Mouse (Mus musculus) stomach, embryonic 15.5 days (tissue): ENCODE measurements around the gene Acvrl1. TPM values are rescaled to one million over a fixed set of nuclear protein-coding genes. Genes with fewer than 3 reads are reported as not detected.

ENCODE experiments used
- ATAC-seq: fragments of 200-750 bp; cut with Nextera tagmentation; 2 replicates; pipeline ENCODE4 v1.8.0; 2017; ENCODE audit warnings: low read depth, moderate number of reproducible peaks, moderate TSS enrichment; ENCODE audit not compliant: insufficient read depth, low FRiP score
- H3K27ac ChIP-seq: fragments of 300-500 bp; sonication (generic); 2 replicates; pipeline ENCODE4 v1.5.1; 2015; ENCODE audit warnings: mild to moderate bottlenecking, inconsistent platforms
- H3K27me3 ChIP-seq: fragments of 300-500 bp; sonication (generic); replicated peaks from 2 replicates; pipeline ENCODE4 v1.6.1; 2015; ENCODE audit warnings: inconsistent platforms
- H3K36me3 ChIP-seq: fragments of 300-500 bp; sonication (generic); 2 replicates; pipeline ENCODE4 v1.6.1; 2015; ENCODE audit warnings: inconsistent platforms
- H3K4me1 ChIP-seq: fragments of 300-500 bp; sonication (generic); 2 replicates; pipeline ENCODE4 v1.6.1; 2015; ENCODE audit warnings: inconsistent platforms
- H3K4me2 ChIP-seq: fragments of 300-500 bp; sonication (generic); 2 replicates; pipeline ENCODE4 v1.6.1; 2015; ENCODE audit warnings: mild to moderate bottlenecking, inconsistent platforms
- H3K4me3 ChIP-seq: fragments of 300-500 bp; sonication (generic); replicated peaks from 2 replicates; pipeline ENCODE4 v1.5.1; 2015; ENCODE audit warnings: inconsistent platforms
- H3K9ac ChIP-seq: fragments of 300-500 bp; sonication (generic); 2 replicates; pipeline ENCODE4 v1.6.1; 2015; ENCODE audit warnings: inconsistent platforms
- H3K9me3 ChIP-seq: fragments of 300-500 bp; sonication (generic); 2 replicates; pipeline ENCODE4 v1.6.1; 2016; ENCODE audit warnings: inconsistent platforms
- WGBS: fragments of 180-500 bp; shearing (Covaris S2); methylation state at CpG from one replicate; pipeline ENCODE4 v1.1.7; 2015; 5-methylcytosine and 5-hydroxymethylcytosine counted together
- polyA plus RNA-seq: library from polyadenylated mRNA; unstranded; fragments of >200 nt; fragmentation: Nextera tagmentation; extraction: Ambion mirVana; gene quantifications from 2 replicates; pipeline ENCODE4 v1.2.1, GENCODE M21; 2015

Gene Acvrl1
- polyA plus RNA-seq, result 27.0 and 28.4 TPM in 2 replicates

DNA sequence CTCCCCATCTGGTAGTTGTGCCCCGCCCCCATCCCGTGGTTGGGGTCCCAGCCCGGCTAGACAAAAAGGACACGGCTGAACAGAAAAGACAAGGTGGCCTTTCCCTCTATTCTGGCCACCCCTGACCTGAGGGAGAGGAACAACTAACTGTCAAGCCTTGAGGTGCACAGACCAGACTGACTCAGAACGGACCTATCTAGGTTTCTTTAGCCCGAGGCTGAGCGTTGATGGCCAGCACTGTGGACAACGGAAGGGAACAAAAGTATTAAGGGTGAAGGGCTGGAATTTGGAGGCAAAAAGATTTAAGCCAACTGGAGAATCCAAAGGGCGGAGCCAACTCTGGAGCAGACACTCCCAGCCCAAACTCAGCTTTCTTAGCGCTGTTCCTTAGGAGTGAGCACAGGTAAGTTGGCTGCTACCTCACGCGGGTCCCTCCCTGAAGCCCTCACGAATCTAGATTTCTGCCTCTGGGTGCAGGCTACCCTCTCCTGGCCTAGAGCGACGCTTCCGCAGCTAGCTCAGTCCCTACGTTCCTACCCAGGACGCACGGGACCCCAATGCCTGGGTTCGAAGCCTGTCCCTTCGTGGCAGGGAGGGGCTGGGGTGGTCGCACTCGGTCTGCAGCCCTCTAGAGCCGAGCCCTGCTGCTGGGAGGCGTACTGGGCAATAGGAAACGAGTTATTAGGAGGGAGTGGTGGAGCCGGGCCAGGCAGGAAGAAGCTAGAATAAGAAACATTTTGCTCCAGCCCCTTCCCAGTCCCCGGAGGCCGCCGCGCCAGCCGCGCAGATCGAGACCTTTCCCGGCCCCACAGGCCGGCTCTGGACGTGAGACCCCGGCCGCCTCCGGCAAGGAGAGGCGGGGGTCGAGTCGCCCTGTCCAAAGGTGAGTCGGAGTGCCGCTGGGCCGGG, at the start of gene Acvrl1:
Gene Acvrl1, plus strand, starts transcription at position 342 of the 909 bp plus-strand sequence.
- H3K9ac ChIP-seq, result peak within 1 kb of the TSS; percentile 65; the same call in 1 of the 2 replicates
- peaks cover 58% of the 10 kb centered on the region for H3K4me1 ChIP-seq
- H3K27ac ChIP-seq, result peak within 1 kb of the TSS; percentile 77
- H3K9me3 ChIP-seq, result no peaks in the 10 kb centered on the region
- 6% methylated on average over 46 of the region's 46 CpGs for WGBS
- peaks cover 3% of the 10 kb centered on the region; the same call in 1 of the 2 replicates for H3K27me3 ChIP-seq
- H3K4me2 ChIP-seq, result peak within 1 kb of the TSS; percentile 83
- no peaks in the 10 kb centered on the region for H3K36me3 ChIP-seq
- peak; percentile 19; the same call in 1 of the 2 replicates for ATAC-seq
- H3K4me3 ChIP-seq, result peak within 1 kb of the TSS; percentile 55

DNA sequence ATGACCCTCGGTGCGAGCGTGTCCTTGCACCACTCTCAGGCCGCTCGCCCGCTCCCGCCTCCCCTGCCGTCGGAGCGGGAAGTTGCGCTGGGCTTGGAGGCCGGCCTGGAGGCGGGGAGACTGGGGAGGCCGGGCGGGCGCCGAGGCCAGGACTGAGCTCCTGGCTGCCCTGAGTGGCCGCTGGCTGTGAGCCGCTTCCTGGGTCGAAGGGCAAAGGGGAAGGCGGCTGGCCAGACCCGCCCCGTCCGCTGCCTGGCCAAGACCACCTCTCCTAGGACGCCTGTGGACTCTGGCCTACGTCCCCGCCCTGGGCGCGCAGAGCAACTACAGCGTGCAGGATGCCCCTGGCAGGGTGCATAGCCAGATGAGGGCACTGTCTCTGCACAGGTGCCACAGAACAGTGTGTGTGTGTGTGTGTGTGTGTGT, 49.6 kb upstream of the Acvrl1 start:
- Histone ChIP-seq H3K4me1 (peaks cover 35% of the 10 kb centered on the region), H3K36me3 (no peaks in the 10 kb centered on the region), H3K9ac (peak overlapping the region; percentile 34), H3K4me3 (peak overlapping the region; percentile 79), H3K27me3 (no peaks in the 10 kb centered on the region), H3K9me3 (no peaks in the 10 kb centered on the region), H3K27ac (peak overlapping the region; percentile 83), H3K4me2 (peak overlapping the region; percentile 83)
- peak; percentile 78 for ATAC-seq
- 6% methylated on average over 29 of the region's 30 CpGs for WGBS

DNA sequence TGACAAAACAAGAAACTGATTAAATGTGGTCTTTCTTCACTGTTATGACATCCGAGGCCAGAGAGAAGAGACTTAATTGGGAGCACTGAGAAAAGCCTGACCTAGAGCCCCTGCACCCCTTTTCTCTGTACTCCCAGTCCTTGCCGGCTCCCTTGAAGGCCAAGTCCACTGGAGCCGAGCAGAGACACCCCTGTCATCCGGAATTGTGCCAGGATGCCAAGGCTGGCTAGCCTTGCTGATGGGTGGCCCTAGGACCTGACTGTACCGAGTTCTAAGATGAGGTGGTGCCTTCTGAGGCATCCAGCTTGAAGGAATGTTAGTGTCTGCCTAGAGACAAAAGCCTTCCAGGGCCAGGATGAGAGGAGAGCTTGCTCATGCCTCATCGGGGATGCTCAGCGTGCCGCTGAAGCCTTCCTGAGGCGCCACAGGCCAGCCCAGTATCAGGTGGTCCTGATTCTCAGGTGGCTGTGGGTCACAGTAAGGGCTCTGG, 48.2 kb upstream of the Acvrl1 start:
- H3K4me3 ChIP-seq, result no peak overlapping the region
- H3K27ac ChIP-seq, result no peak overlapping the region
- no peak overlapping the region for H3K9ac ChIP-seq
- no peaks in the 10 kb centered on the region for H3K27me3 ChIP-seq
- ATAC-seq, result no peak
- peaks cover 35% of the 10 kb centered on the region for H3K4me1 ChIP-seq
- 78% methylated on average over 9 of the region's 9 CpGs for WGBS
- no peaks in the 10 kb centered on the region for H3K36me3 ChIP-seq
- H3K4me2 ChIP-seq, result no peak overlapping the region
- H3K9me3 ChIP-seq, result no peaks in the 10 kb centered on the region

DNA sequence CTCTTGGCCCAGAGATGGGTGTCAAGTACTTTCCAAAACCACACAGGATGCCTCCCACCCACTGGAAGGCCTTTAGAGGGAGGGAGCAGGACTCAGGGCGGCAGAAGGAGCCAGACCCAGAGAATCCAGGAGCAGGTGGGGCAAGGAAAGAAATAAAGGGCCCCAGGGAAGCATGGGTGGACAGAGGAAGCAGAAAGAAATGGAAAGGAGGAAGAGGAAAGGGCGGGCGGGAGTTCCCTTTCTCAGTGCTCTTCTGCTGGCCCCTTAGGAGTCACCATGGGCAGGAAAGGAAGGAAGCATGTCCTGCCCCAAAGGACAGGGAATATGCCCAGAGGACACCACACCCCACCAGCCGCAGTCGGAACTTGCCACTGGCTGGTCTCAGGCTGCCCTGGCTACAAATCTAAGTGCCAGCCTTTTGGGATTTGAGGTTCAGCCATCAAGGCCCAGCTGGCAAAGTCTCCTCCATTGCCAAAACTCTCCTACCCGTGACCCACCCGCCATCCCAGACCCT, 47.2 kb upstream of the Acvrl1 start:
- Histone ChIP-seq H3K4me3 (no peak overlapping the region), H3K9ac (no peak overlapping the region), H3K36me3 (no peaks in the 10 kb centered on the region), H3K9me3 (no peaks in the 10 kb centered on the region), H3K4me1 (peaks cover 28% of the 10 kb centered on the region), H3K27ac (no peak overlapping the region), H3K4me2 (no peak overlapping the region), H3K27me3 (no peaks in the 10 kb centered on the region)
- WGBS, result 77% methylated on average over 7 of the region's 7 CpGs
- no peak for ATAC-seq

DNA sequence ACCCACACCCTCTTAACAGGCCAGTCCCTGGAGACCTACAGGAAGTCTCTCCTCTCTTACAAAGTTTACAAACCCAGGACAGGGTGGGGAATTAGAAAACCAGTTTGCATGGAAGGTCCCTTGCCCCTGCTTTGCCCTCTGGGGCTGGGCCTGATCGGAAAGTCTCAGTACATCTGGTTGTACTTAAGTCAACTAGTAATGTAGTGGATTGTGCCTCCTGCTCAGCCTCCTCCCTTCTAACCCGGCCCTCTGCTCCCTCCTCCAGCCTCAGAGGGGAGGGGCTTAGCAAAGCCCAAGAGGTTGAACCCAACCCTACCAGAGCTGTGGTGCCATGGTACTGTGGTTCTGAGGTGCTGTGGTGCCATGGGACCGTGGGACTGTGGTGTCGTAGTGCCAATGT, 46.1 kb upstream of the Acvrl1 start:
- Histone ChIP-seq H3K4me1 (peaks cover 18% of the 10 kb centered on the region), H3K27me3 (no peaks in the 10 kb centered on the region), H3K36me3 (no peaks in the 10 kb centered on the region), H3K4me2 (no peak overlapping the region), H3K9me3 (no peaks in the 10 kb centered on the region), H3K9ac (no peak overlapping the region), H3K4me3 (no peak overlapping the region), H3K27ac (peak overlapping the region; percentile 9; the same call in 1 of the 2 replicates)
- peak; percentile 21; the same call in 1 of the 2 replicates for ATAC-seq
- WGBS, result 40% methylated on average over 4 of the region's 4 CpGs

DNA sequence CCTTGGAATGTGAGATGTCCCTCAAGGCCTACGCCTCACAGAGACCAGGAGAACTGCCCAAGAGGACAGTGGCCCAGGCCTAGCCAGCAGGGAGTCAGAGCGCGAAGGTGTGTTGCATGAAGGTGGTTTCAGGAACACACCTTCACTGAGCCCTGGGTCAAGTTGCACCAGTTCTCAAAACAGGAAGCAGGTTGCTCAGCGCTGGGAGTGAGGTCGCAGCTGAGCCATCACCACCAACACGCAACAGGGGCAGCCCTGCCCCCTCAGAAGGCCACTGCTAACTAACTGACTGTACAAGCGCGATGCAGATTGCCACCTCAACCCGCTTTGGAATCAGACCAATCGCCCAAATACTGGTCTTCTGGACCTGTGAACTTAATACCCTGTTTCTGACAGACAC, 43.8 kb upstream of the Acvrl1 start:
- Histone ChIP-seq H3K9me3 (no peaks in the 10 kb centered on the region), H3K27me3 (no peaks in the 10 kb centered on the region), H3K27ac (no peak overlapping the region), H3K4me2 (no peak overlapping the region), H3K4me3 (no peak overlapping the region), H3K4me1 (peaks cover 10% of the 10 kb centered on the region), H3K36me3 (no peaks in the 10 kb centered on the region), H3K9ac (no peak overlapping the region)
- ATAC-seq, result no peak
- 67% methylated on average over 10 of the region's 10 CpGs for WGBS

DNA sequence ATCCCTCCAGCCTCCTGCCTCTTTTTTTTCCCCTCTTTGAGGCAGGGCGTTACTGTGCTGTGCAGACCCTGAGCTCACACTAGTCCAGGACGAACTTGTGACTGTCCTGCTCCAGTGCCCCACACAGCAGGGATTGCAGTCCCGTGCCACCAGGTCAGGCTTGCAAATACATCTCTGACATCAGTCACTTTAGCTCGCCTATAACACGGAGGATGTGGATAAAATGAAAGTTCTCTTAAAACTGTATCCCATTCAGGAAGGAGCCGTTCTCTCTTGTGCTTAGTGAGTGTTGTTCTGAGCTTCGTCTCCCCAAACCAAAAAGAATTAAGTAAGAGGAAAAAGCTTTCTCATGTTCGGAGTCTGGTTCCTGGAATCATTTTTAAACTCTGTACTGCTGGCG, 41.9 kb upstream of the Acvrl1 start:
- Histone ChIP-seq H3K4me1 (peaks cover 7% of the 10 kb centered on the region), H3K36me3 (no peaks in the 10 kb centered on the region), H3K4me3 (no peak overlapping the region), H3K27me3 (no peaks in the 10 kb centered on the region), H3K9ac (no peak overlapping the region), H3K27ac (no peak overlapping the region), H3K4me2 (no peak overlapping the region), H3K9me3 (no peaks in the 10 kb centered on the region)
- WGBS, result 61% methylated on average over 9 of the region's 9 CpGs
- no peak for ATAC-seq

DNA sequence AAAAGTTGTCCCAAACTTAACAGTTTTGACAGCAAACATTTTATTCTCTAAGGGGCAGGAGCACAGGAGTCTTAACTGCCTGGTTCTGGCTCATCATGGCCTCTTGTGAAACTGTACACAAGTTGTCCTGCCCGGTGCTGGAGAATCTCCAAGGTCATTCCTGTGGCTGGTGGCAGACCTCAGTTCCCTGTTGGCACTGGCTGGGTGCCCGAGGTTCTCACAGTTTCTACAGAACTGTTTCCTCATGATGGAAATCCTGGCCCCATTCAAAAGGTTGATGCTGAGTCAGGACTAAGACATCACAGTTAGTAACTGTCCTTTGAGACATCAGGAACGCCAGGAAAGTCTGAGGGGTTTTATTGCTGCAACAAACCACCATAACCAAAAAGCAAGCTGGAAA, 41.4 kb upstream of the Acvrl1 start:
- Histone ChIP-seq H3K9ac (no peak overlapping the region), H3K4me2 (no peak overlapping the region), H3K27ac (no peak overlapping the region), H3K36me3 (no peaks in the 10 kb centered on the region), H3K27me3 (no peaks in the 10 kb centered on the region), H3K4me3 (no peak overlapping the region), H3K9me3 (no peaks in the 10 kb centered on the region), H3K4me1 (peaks cover 7% of the 10 kb centered on the region)
- no peak for ATAC-seq
- WGBS, result 64% methylated on average over 3 of the region's 3 CpGs

DNA sequence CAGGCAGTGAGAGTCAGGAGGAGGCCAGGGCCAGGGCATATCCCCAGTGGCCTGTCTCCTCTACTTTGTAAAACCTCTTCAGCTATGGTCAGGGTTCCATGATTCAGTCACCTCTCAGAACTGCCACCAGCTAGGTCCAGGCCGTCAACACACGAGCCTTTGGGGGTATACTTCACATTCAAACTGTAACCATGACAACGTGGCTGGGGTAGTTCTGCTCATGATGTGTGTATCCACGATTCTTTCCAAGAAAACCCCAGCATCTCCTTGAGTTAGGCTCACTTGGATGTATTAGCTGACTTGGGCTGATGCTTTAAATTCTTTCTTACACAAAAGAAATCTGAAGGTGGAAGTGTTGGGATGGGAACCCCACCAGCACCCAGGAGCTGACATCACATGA, 40.0 kb upstream of the Acvrl1 start:
- no peaks in the 10 kb centered on the region for H3K9me3 ChIP-seq
- H3K9ac ChIP-seq, result no peak overlapping the region
- ATAC-seq, result no peak
- peaks cover 9% of the 10 kb centered on the region; the same call in 1 of the 2 replicates for H3K4me1 ChIP-seq
- H3K36me3 ChIP-seq, result no peaks in the 10 kb centered on the region
- H3K27me3 ChIP-seq, result no peaks in the 10 kb centered on the region
- H3K4me3 ChIP-seq, result no peak overlapping the region
- WGBS, result 68% methylated on average over 4 of the region's 4 CpGs
- no peak overlapping the region for H3K4me2 ChIP-seq
- no peak overlapping the region for H3K27ac ChIP-seq

DNA sequence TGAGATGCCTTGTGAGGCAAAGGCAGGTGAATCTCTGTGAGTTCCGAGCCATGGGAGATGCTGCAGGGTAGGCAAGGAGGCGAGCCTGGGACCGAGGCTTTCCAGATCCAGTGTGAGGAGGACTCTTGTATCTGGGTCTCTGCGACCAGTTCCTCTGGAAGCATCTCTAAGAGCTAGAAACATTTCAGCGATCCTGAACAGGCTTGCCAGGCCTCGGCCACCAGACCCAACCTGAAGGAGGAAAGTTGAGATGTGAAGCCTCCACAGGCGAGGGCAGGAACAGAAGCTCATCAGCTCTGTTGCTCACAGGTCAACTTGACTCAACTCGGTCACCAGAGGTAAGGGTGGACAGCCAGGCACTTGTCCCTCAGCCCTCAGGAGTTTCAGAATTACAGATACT, 36.8 kb upstream of the Acvrl1 start:
- WGBS, result 91% methylated on average over 8 of the region's 8 CpGs
- no peak overlapping the region for H3K9ac ChIP-seq
- H3K36me3 ChIP-seq, result no peaks in the 10 kb centered on the region
- peaks cover 9% of the 10 kb centered on the region; the same call in 1 of the 2 replicates for H3K4me1 ChIP-seq
- no peak overlapping the region for H3K4me3 ChIP-seq
- no peaks in the 10 kb centered on the region for H3K9me3 ChIP-seq
- H3K27me3 ChIP-seq, result no peaks in the 10 kb centered on the region
- no peak overlapping the region for H3K27ac ChIP-seq
- ATAC-seq, result no peak
- no peak overlapping the region for H3K4me2 ChIP-seq

DNA sequence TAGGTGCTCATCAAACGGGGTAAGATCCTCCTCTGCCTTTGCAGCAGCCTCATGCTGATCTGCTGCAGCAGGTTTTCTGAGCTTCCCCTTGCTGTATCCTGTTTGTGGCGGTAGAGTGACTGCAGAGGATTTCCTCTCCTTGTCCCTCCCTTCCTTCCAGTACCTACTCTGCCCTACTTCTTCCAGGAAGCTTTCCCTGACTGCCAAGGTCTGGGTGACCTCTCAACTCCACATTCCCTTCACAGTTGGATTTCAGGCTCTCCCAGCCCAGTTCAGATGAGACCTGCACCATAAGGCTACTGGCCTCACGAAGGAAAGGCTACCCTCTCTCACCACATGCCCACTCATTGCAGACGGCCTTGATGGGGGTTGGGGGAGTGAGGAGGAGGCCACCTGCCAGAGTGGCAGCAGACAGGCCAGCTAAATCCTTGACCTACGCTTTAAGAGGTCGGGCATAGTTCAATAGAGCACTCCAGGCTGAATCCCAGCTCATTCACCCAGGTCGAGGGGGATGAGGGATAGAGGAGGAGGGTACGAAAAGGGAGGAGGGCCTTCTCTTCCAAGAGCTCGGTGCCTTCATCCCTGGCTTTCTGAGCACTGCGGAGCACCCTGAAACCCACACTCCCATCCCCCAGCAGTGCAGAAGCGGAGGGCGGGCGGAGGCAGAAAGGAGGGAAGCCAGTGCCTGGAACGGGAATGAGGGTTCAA, 36.0 kb upstream of the Acvrl1 start:
- WGBS, result 41% methylated on average over 14 of the region's 14 CpGs
- Histone ChIP-seq H3K4me2 (no peak overlapping the region), H3K4me3 (no peak overlapping the region), H3K36me3 (no peaks in the 10 kb centered on the region), H3K9me3 (no peaks in the 10 kb centered on the region), H3K4me1 (peaks cover 9% of the 10 kb centered on the region; the same call in 1 of the 2 replicates), H3K27me3 (no peaks in the 10 kb centered on the region), H3K27ac (no peak overlapping the region), H3K9ac (no peak overlapping the region)
- no peak for ATAC-seq
